Mouse (Mus musculus) granulocyte monocyte progenitor cell, adult 5-6 weeks (primary cell): ENCODE data around the gene Trim37. TPM values are rescaled to one million over a fixed set of nuclear protein-coding genes. Genes with fewer than 3 reads are reported as not detected.
"Not testable (repeated sequence)": the region's sequence is repeated elsewhere in the genome, so short reads cannot be mapped to it uniquely, and the experiment has no call there.

Experiments
- ATAC-seq: replicated peaks from 2 replicates; pipeline ENCODE4 v1.8.0; 2016; ENCODE audit warnings: mild to moderate bottlenecking, moderate TSS enrichment, inconsistent platforms; ENCODE audit not compliant: poor library complexity, severe bottlenecking
- total RNA-seq, 2 experiments: library from RNA; stranded (forward) in 1 of 2; stranded (reverse) in 1 of 2; fragments of 200-712, 200-1000 nt in 1 of 2; fragments of >200 nt in 1 of 2; fragmentation: Nextera tagmentation in 1 of 2; gene quantifications; 2 replicates each; pipeline ENCODE4 v1.2.3; 2014 to 2017

Gene Trim37
- total RNA-seq, 2 experiments from 2014 or later = 29.4 to 53.0 TPM

GRCm38 (mm10) chr11:87222686-87223085 is 95.8 kb downstream of the Trim37 start:
- no peak for ATAC-seq

- no peak for ATAC-seq
Measured at GRCm38 (mm10) chr11:87227056-87227455, 100.2 kb downstream of the Trim37 start.

- ATAC-seq = no peak
Measured at GRCm38 (mm10) chr11:87233377-87233776, 106.5 kb downstream of the Trim37 start.

- ATAC-seq = no peak
Measured at GRCm38 (mm10) chr11:87234743-87235485, 108.0 kb downstream of the Trim37 start.

- no peak for ATAC-seq
Measured at GRCm38 (mm10) chr11:87235486-87235872, 108.6 kb downstream of the Trim37 start.

GRCm38 (mm10) chr11:87238891-87239530 is 112.1 kb downstream of the Trim37 start:
- ATAC-seq = no peak

GRCm38 (mm10) chr11:87240141-87240832 is 113.4 kb downstream of the Trim37 start:
- no peak for ATAC-seq

GRCm38 (mm10) chr11:87240833-87241215 is 113.9 kb downstream of the Trim37 start:
- no peak for ATAC-seq

- no peak for ATAC-seq
Measured at GRCm38 (mm10) chr11:87241256-87241655, 114.4 kb downstream of the Trim37 start.

- ATAC-seq = no peak
Measured at GRCm38 (mm10) chr11:87245171-87245840, 118.4 kb downstream of the Trim37 start.

- ATAC-seq = no peak
Measured at GRCm38 (mm10) chr11:87246107-87246651, 119.3 kb downstream of the Trim37 start.

GRCm38 (mm10) chr11:87246724-87247493 is 120.0 kb downstream of the Trim37 start:
- no peak for ATAC-seq

- ATAC-seq = no peak
Measured at GRCm38 (mm10) chr11:87247494-87247866, 120.6 kb downstream of the Trim37 start.

- ATAC-seq = no peak
Measured at GRCm38 (mm10) chr11:87250132-87250531, 123.3 kb downstream of the Trim37 start.

- ATAC-seq = no peak
Measured at GRCm38 (mm10) chr11:87253294-87253693, 126.4 kb downstream of the Trim37 start.

- ATAC-seq = no peak; the same call in 1 of the 2 replicates
Measured at GRCm38 (mm10) chr11:87254149-87254548, 127.3 kb downstream of the Trim37 start.

- no peak for ATAC-seq
Measured at GRCm38 (mm10) chr11:87257282-87257681, 130.4 kb downstream of the Trim37 start.

- peak; percentile 58 for ATAC-seq
Measured at GRCm38 (mm10) chr11:87259792-87260191, 132.9 kb downstream of the Trim37 start.

GRCm38 (mm10) chr11:87261705-87262104 is 134.8 kb downstream of the Trim37 start:
- not testable (repeated sequence) for ATAC-seq

GRCm38 (mm10) chr11:87263946-87264345 is 137.1 kb downstream of the Trim37 start:
- no peak for ATAC-seq
